Mouse (Mus musculus) layer of hippocampus, postnatal 25 days (tissue): Measurements from ENCODE around the gene Hectd1. TPM values are rescaled to one million over a fixed set of nuclear protein-coding genes. Genes with fewer than 3 reads are reported as not detected.

ENCODE experiments used
- DNase-seq, 2 experiments: peaks; one replicate each; pipeline ENCODE4 v3.0.0; 2022; ENCODE audit warnings: mixed read lengths in 2 of 2, low spot score in 1 of 2; ENCODE audit errors: extremely low spot score in 1 of 2
- total RNA-seq, 2 experiments: library from RNA; stranded (reverse); gene quantifications; 2 replicates each; pipeline ENCODE4 v1.2.3; 2021

The Hectd1 gene
- 10 to 100 TPM; 81.8 to 84.1 TPM for total RNA-seq

- DNase-seq: peak; percentile 65 to 91
Measured at GRCm38 (mm10) chr12:51829290-51830076, at the start of gene Hectd1. Gene Hectd1 (minus strand): TSS chr12:51829536.

DNA sequence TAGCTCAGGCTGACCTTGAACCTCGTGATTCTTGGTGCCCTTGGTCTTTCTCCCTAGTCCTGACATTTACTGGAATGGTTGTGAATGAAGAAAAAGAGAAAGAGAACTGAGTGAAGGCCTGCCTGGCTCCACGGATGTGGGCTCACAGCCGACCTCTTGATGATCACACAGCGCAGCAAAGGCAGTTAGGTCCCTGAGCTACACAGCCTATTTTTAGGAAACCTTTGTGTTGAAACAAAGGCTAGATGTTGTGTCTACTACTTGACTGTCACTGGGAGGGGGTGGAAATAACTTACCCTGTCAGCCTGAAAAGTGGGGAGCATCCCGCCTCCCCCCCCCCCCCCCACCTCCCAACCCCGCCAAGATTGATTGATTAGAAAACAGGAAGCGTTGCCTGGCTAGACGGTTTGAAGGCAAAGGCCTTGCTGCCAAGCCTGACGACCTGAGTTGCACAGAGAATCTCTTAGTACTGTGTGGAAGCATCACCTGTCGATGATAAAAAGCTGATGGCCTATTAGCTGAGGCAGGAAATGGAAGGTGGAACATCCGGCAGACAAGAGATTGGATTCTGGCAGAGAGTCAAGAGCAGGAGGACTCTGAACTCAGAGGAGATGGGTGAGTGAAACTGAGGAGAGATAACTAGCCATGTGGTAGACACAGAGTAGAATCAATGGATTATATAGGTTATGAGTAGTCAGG lies 42.3 kb upstream of the Hectd1 start:
- DNase-seq: no peak

DNA sequence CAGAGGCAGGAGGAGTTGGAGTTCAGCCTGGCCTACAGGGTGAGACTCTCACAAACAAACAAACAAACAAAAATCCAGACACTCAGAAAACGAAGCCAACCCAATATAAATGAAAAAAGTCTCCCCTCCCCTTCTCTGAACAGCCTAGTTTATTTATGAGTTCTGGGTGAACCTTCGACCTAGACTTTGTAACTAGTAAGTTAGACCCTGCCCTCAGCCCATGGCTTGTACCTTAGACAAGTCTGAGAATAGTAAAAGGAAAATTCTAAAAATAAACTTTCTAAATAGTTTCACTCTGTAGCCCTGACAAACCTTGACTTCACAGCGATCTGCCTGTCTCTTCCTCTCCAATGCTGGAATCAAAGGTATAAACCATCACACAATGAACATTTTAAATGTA lies 40.2 kb upstream of the Hectd1 start:
- DNase-seq: no peak

- no peak for DNase-seq
Measured at GRCm38 (mm10) chr12:51867076-51867475, 37.7 kb upstream of the Hectd1 start.

DNA sequence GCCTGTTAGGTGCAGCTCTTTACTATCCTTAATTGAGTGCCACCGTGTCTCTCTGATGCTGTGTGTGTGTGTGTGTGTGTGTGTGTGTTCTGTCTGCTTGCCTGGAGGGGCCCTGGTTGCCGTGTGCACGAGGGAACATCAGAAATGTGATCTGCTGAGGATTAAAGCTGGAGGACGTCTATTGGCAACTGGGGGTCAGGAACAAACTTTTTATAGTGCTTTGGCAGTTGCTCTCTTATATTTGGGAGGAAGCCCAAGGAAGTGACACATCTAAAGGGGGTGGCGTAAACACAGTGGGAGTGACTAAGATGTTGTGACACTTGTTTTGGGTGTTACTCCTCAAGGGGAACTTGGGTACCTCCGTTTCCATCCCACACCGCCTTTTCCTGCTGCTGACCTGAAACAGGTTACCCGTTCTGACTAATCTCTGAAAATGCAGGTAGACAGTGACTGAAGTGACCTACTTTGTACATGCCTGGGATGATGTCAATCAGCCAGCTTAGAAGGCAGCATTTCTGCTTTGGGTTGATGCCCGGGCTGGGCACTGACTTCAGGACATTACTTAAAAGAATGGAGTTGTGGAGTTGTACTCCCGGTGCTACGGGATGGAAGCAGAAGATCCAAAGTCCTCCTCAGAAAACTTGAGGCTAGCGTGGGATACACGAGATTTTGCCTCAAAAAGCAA lies 37.0 kb upstream of the Hectd1 start:
- DNase-seq: no peak

- DNase-seq: no peak
Measured at GRCm38 (mm10) chr12:51865790-51866179, 36.4 kb upstream of the Hectd1 start.

DNA sequence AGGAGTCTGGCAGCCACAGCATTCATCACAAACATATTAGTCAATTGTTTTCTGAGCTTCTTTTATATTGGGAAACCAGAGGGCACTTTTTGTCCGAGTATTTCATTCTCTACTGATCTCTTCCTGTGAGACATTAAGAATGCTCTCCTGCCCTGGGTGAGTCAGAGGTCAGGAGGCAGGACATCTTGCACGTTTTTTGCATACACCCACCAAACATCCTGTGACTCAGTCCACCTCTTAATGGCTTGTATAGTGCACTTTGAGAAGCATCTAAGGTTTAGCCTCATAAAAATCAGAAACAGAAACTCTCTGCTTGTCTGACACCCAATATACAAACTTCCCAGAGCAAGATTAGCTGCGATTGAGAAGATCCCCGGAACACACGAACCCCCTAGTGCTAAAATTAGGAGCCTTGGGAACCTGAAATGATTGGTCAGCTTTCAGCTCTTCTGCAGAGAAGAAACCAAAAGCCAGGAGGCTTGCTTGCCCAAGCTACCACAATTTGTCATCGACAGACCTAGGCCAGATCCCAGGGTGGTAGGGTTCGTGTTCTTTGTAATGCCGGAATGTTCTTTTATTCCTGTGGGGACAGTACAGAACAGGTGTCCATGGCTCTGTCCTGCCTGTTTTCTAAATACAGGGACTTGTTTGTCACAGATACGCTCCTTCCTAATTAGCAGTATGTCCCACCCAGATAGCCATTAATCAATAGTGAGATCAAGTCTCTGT lies 35.9 kb upstream of the Hectd1 start:
- no peak for DNase-seq

GRCm38 (mm10) chr12:51863116-51864002 lies 34.0 kb upstream of the Hectd1 start:
- no peak for DNase-seq

- no peak for DNase-seq
Measured at GRCm38 (mm10) chr12:51858134-51859028, 29.0 kb upstream of the Hectd1 start.

DNA sequence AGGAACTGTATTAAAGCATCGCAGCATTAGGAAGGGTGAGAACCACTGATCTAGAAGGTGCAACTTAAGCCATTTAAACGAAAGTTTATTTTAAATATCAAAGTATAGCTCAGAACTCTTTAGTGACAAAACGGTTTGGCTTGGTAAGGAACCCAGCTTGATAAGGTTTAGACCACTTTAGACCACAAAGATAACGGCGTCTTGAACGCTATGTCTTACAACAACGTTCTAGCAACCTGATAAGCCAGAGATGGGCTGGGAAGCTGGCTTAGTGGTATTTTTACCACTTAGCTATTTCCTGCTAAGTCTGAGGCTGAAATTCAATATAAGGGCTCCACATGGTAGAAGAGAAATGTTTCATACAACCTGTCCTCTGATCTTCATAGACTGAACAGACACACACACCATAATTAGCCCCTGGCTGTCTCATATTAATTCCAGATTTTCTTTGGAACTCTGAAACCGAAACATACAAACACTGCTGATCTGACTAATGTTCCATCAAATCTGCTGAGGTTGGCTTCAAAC lies 27.5 kb upstream of the Hectd1 start:
- no peak for DNase-seq

- no peak for DNase-seq
Measured at GRCm38 (mm10) chr12:51855872-51856271, 26.5 kb upstream of the Hectd1 start.

GRCm38 (mm10) chr12:51855453-51855852 lies 26.1 kb upstream of the Hectd1 start:
- DNase-seq: no peak

DNA sequence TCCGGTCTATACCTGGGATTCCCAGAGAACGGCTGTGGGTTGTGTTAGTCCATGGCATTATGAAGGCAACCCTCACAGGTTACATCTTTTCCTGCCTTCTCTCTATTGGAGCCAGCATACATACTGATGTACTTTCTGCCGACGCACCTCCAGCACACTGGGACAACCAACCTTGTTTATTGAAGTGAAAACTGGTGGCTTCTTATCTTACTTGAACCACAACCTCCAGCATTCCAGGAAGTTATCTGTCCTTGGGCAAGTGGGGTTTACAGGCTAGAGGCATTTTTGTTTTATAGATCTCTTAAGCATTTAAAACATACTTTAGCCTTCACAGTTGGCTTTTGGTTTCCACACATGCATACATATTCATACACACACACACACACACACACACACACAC lies 22.3 kb upstream of the Hectd1 start:
- DNase-seq: no peak

GRCm38 (mm10) chr12:51851155-51851554 lies 21.8 kb upstream of the Hectd1 start:
- no peak for DNase-seq

GRCm38 (mm10) chr12:51850339-51850738 lies 21.0 kb upstream of the Hectd1 start:
- no peak for DNase-seq

DNA sequence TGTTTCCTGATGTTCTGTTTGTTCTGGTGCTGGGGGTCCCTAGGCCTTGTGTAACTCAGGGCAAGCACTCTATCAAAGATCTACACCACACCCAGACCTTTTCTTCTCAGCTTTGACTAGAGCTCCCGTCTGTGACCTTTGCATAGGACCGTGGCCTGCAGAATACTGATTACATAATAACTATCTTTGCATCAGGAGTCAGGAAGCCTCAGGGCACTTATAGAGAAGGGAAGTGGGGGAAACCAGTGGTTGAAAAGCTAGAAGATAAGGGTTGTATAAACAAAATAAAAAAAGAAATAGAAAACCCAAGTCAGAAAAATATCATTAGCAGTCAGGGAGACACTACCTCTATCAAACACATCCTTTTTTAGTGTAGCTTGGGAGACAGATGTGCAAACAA lies 20.6 kb upstream of the Hectd1 start:
- no peak for DNase-seq

- DNase-seq: no peak
Measured at GRCm38 (mm10) chr12:51847953-51848680, 18.8 kb upstream of the Hectd1 start.

GRCm38 (mm10) chr12:51845261-51845660 lies 15.9 kb upstream of the Hectd1 start:
- DNase-seq: no peak
